8 mouse cellular contexts compared by ENCODE assay signal in the genomic region with DNA sequence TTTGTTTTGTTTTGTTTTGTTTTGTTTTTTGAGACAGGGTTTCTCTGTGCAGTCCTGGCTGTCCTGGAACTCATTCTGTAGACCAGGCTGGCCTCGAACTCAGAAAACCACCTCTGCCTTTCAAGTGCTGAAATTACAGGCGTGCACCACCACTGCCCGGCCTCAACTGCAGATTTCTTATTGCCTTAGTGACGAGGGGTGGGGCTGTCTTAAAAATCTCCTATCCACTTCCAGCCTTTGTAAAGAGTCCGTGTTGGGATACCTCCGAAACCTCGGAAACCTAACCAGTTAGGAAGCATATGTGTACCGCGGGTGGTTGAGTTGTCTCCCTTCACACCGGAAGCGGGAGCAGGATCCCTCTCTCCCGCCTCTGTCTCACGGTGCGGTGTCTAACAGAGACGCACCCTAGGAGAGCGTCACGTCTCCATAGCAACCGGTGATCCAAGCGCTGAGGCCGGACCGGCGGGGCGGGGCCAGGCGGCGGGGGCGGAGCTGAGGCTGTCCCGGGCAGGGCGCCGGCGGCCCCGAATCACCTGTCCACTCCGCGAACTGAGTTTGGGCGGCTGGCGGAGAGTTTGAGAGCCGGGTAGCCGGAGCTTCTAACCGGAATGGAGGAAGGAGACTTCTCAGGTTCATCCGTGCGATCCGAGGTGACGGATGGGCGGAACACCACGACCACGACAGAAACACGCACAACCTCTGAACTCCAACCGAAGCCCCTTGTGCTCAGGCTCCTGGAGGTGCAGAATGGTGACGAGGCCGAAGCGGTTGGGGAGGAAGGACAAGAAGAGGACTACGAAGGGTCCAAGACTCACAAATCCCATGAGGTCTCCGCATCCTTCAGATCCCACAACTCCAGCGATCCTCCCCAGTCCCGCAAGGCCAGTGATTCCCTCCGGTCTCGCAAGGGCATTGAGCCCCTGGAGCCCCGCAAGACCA. TPM values are rescaled to one million over a fixed set of nuclear protein-coding genes. Genes with fewer than 3 reads are reported as not detected.
A peak's percentile ranks its signal among the peaks of the same experiment; 100 is the strongest.
DNase-seq lines count a peak whose midpoint lies in the region; ATAC-seq and TF ChIP-seq lines count a peak whose summit lies in the region.

TSS of gene Thegl (plus strand) at position 480 of the 939 bp plus-strand sequence.

- H3K27ac ChIP-seq in ES-E14 (ENCODE audit: insufficient read depth, low read depth, low read length, poor library complexity, severe bottlenecking): no peak within 1 kb of the TSS
- H3K27ac ChIP-seq in cerebellum, adult 2 months (ENCODE audit: insufficient read depth, low read length): no peak within 1 kb of the TSS
- H3K27ac ChIP-seq in forebrain, embryonic 16.5 days (ENCODE audit: low read length): no peak within 1 kb of the TSS
- no peak within 1 kb of the TSS for H3K27ac ChIP-seq in neural tube, embryonic 13.5 days (replicated peaks)
- no peak within 1 kb of the TSS for H3K27ac ChIP-seq in stomach, postnatal 0 days (replicated peaks)

- ATAC-seq in forebrain, embryonic 16.5 days: peak; percentile 99
- ATAC-seq in neural tube, embryonic 13.5 days (ENCODE audit: low read depth): peak; percentile 99
- ATAC-seq in stomach, postnatal 0 days (ENCODE audit: low FRiP score, low TSS enrichment): peak; percentile 99

- in situ Hi-C loops in ES-E14 (cut with MboI; ENCODE audit: low sequenced_read_pairs in 2 of 2, unreplicated experiment in 2 of 2): no loop called here

- TF ChIP-seq EP300 in stomach, postnatal 0 days (optimal IDR thresholded peaks at IDR 0.05): no peak

- intact Hi-C loops in heart, postnatal 25 days (cut with DNase I): no loop called here

- H3K36me3 ChIP-seq in ES-E14 (ENCODE audit: control insufficient read depth, insufficient read depth, low read length, poor library complexity, severe bottlenecking): no peaks in the 10 kb centered on the region
- no peaks in the 10 kb centered on the region for H3K36me3 ChIP-seq in forebrain, embryonic 16.5 days (ENCODE audit: control insufficient read depth, insufficient read depth)
- no peaks in the 10 kb centered on the region for H3K36me3 ChIP-seq in neural tube, embryonic 13.5 days
- no peaks in the 10 kb centered on the region for H3K36me3 ChIP-seq in stomach, postnatal 0 days (ENCODE audit: control insufficient read depth, insufficient read depth, low read length)

- peak within 1 kb of the TSS; percentile 83 for H3K4me2 ChIP-seq in forebrain, embryonic 16.5 days (ENCODE audit: low read length)
- H3K4me2 ChIP-seq in neural tube, embryonic 13.5 days: peak within 1 kb of the TSS; percentile 82
- peak within 1 kb of the TSS; percentile 81 for H3K4me2 ChIP-seq in stomach, postnatal 0 days (replicated peaks; ENCODE audit: low read depth)

- no peaks in the 10 kb centered on the region for H3K4me1 ChIP-seq in ES-E14 (ENCODE audit: control insufficient read depth in 2 of 2, insufficient read depth in 2 of 2, low read length in 2 of 2, poor library complexity in 1 of 2)
- H3K4me1 ChIP-seq in cerebellum, adult 2 months (ENCODE audit: control insufficient read depth, insufficient read depth, low read length): no peaks in the 10 kb centered on the region
- H3K4me1 ChIP-seq in forebrain, embryonic 16.5 days (replicated peaks; ENCODE audit: control insufficient read depth, insufficient read depth, low read length): no peaks in the 10 kb centered on the region
- no peaks in the 10 kb centered on the region; the same call in 1 of the 2 replicates for H3K4me1 ChIP-seq in neural tube, embryonic 13.5 days (replicated peaks)
- no peaks in the 10 kb centered on the region for H3K4me1 ChIP-seq in stomach, postnatal 0 days (replicated peaks; ENCODE audit: control insufficient read depth, insufficient read depth)

- peak within 1 kb of the TSS; percentile 55 to 69 for H3K4me3 ChIP-seq in ES-E14 (ENCODE audit: insufficient read depth in 1 of 2, low read depth in 1 of 2, low read length in 2 of 2, poor library complexity in 1 of 2, severe bottlenecking in 1 of 2)
- peak within 1 kb of the TSS; percentile 54 for H3K4me3 ChIP-seq in cerebellum, adult 2 months (replicated peaks; ENCODE audit: insufficient read depth, low read depth, low read length)
- peak within 1 kb of the TSS; percentile 72 for H3K4me3 ChIP-seq in forebrain, embryonic 16.5 days (replicated peaks; ENCODE audit: low read length)
- H3K4me3 ChIP-seq in neural tube, embryonic 13.5 days: peak within 1 kb of the TSS; percentile 59
- peak within 1 kb of the TSS; percentile 45 for H3K4me3 ChIP-seq in stomach, postnatal 0 days (ENCODE audit: low read depth, low read length)

- H3K9me3 ChIP-seq in ES-E14 (ENCODE audit: control insufficient read depth, insufficient read depth, low read depth, low read length): peaks cover 8% of the 10 kb centered on the region
- no peaks in the 10 kb centered on the region for H3K9me3 ChIP-seq in forebrain, embryonic 16.5 days (ENCODE audit: control insufficient read depth, low read length)
- H3K9me3 ChIP-seq in neural tube, embryonic 13.5 days: no peaks in the 10 kb centered on the region
- no peaks in the 10 kb centered on the region for H3K9me3 ChIP-seq in stomach, postnatal 0 days (ENCODE audit: control insufficient read depth, low read length)

- TF ChIP-seq POLR2A in cerebellum, adult 2 months (IDR thresholded peaks at IDR 0.05; ENCODE audit: borderline replicate concordance, insufficient read depth, low read length): no peak

- no peak for TF ChIP-seq CTCF in cerebellum, adult 2 months (IDR thresholded peaks at IDR 0.05; ENCODE audit: borderline replicate concordance, insufficient read depth, low read depth, low read length)
- no peak for TF ChIP-seq CTCF in stomach, postnatal 0 days (IDR thresholded peaks at IDR 0.05; ENCODE audit: low read depth)

- peak; percentile 86 for DNase-seq in ES-E14 (ENCODE audit: low read depth, low spot score)
- DNase-seq in cerebellum, adult 2 months: peak; percentile 67 to 68
- peak; percentile 45 for DNase-seq in heart, postnatal 25 days (ENCODE audit: low spot score)
- peak; percentile 66 to 78 for DNase-seq in layer of hippocampus, adult 18-20 months (ENCODE audit: low spot score in 2 of 2)
- DNase-seq in lung, adult 18-20 months: peak; percentile 80 to 90
- peak; percentile 92 for DNase-seq in stomach, postnatal 0 days (ENCODE audit: low spot score)

- no peaks in the 10 kb centered on the region for H3K27me3 ChIP-seq in cerebellum, adult 2 months (ENCODE audit: control insufficient read depth, insufficient read depth, low read length)
- no peaks in the 10 kb centered on the region for H3K27me3 ChIP-seq in forebrain, embryonic 16.5 days (replicated peaks; ENCODE audit: control insufficient read depth, insufficient read depth, low read length)
- H3K27me3 ChIP-seq in neural tube, embryonic 13.5 days: 0 out of 2 replicates have a peak, but pooled peaks cover 3% of the 10 kb centered on the region
- H3K27me3 ChIP-seq in stomach, postnatal 0 days (ENCODE audit: control insufficient read depth, insufficient read depth, low read length): no peaks in the 10 kb centered on the region

- peak within 1 kb of the TSS; percentile 29 for H3K9ac ChIP-seq in ES-E14 (ENCODE audit: insufficient read depth, low read depth, low read length, poor library complexity, severe bottlenecking)
- peak within 1 kb of the TSS; percentile 51 for H3K9ac ChIP-seq in forebrain, embryonic 16.5 days (replicated peaks; ENCODE audit: low read depth, low read length)
- peak within 1 kb of the TSS; percentile 63 for H3K9ac ChIP-seq in neural tube, embryonic 13.5 days
- 0 out of 2 replicates have a peak within 1 kb of the TSS, but pooled peaks have one; percentile 13 for H3K9ac ChIP-seq in stomach, postnatal 0 days (ENCODE audit: low read length)

- WGBS in cerebellum, adult 2 months: 11% methylated on average over 57 of the region's 57 CpGs
- WGBS in forebrain, embryonic 16.5 days: 6% methylated on average over 57 of the region's 57 CpGs
- 13% methylated on average over 57 of the region's 57 CpGs for WGBS in neural tube, embryonic 13.5 days
- 13% methylated on average over 57 of the region's 57 CpGs for WGBS in stomach, postnatal 0 days

TF ChIP-seq in ES-E14, 5 proteins besides CTCF, POLR2A, EP300 and RAD21:
- TF ChIP-seq HCFC1 (IDR thresholded peaks at IDR 0.05; ENCODE audit: borderline replicate concordance, insufficient read depth, low read length): 0 out of 2 replicates have a peak, but pooled peaks have one; percentile 5
- no peak for TF ChIP-seq MAFK (IDR thresholded peaks at IDR 0.05; ENCODE audit: insufficient read depth, low read depth, low read length)

RNA-seq across cellular contexts. Expression of gene Thegl, which starts in this region (rescaled TPM):
- not detected in 2 replicates for total RNA-seq in ES-E14 (2012; rRNA removed)
- 0.74 and 0.86 TPM in 2 replicates for polyA plus RNA-seq in cerebellum, adult 2 months (2012; rRNA removed)
- polyA plus RNA-seq in forebrain, embryonic 16.5 days (2015; fragmentation: Nextera tagmentation; extraction: Ambion mirVana): 0.25 and 0.80 TPM in 2 replicates
- not detected for total RNA-seq in heart, postnatal 25 days (2021)
- total RNA-seq in layer of hippocampus, adult 18-20 months (2021): 1 to 10 TPM in 1 of 2 experiments, under 1 TPM in 1; 0.97 to 1.1 TPM
- 0.18 and 1.1 TPM in 2 replicates for polyA plus RNA-seq in neural tube, embryonic 13.5 days (2015; fragmentation: Nextera tagmentation; extraction: Ambion mirVana)
- 0.08 TPM in 1 of 2 replicates, not detected in the other for polyA plus RNA-seq in stomach, postnatal 0 days (2015; fragmentation: Nextera tagmentation; extraction: Ambion mirVana)

Comparison
In these comparisons a context has a peak if more than half of its experiments do, and no peak if none do; other contexts are left out.
1. Peak in DNase-seq, H3K4me3 ChIP-seq and H3K9ac ChIP-seq in ES-E14; RNA of the gene not detected or under 1 TPM.
2. Peak in DNase-seq and H3K4me3 ChIP-seq in cerebellum, adult 2 months; RNA of the gene not detected or under 1 TPM.
3. Peak in ATAC-seq, H3K4me3 ChIP-seq, H3K9ac ChIP-seq and H3K4me2 ChIP-seq in forebrain, embryonic 16.5 days; RNA of the gene not detected or under 1 TPM.
4. Peak in DNase-seq in heart, postnatal 25 days; RNA of the gene not detected or under 1 TPM.
5. Peak in DNase-seq, ATAC-seq, H3K4me3 ChIP-seq, H3K9ac ChIP-seq and H3K4me2 ChIP-seq in stomach, postnatal 0 days; RNA of the gene not detected or under 1 TPM.
6. H3K9ac ChIP-seq: peak in every context shown above with its lines; median percentile 63 in neural tube, embryonic 13.5 days; 51 in forebrain, embryonic 16.5 days; 29 in ES-E14; 13 in stomach, postnatal 0 days.